Mouse (Mus musculus) stomach, embryonic 16.5 days (tissue): ENCODE measurements around the gene Cuedc1. TPM values are rescaled to one million over a fixed set of nuclear protein-coding genes. Genes with fewer than 3 reads are reported as not detected.

ENCODE experiments used
- ATAC-seq: fragments of 200-750 bp; cut with Nextera tagmentation; 2 replicates; pipeline ENCODE4 v1.8.0; 2017; ENCODE audit warnings: moderate number of reproducible peaks, moderate TSS enrichment; ENCODE audit not compliant: insufficient read depth, low FRiP score
- H3K27ac ChIP-seq: fragments of 300-500 bp; sonication (generic); 2 replicates; pipeline ENCODE4 v1.5.1; 2014; ENCODE audit warnings: low read length
- H3K27me3 ChIP-seq: fragments of 300-500 bp; sonication (generic); 2 replicates; pipeline ENCODE4 v1.6.1; 2014; ENCODE audit warnings: low read length, control low read depth, mixed read lengths; ENCODE audit not compliant: control insufficient read depth, insufficient read depth
- H3K36me3 ChIP-seq: fragments of 300-500 bp; sonication (generic); 2 replicates; pipeline ENCODE4 v1.6.1; 2014; ENCODE audit warnings: low read length; ENCODE audit not compliant: control insufficient read depth, insufficient read depth
- H3K4me1 ChIP-seq: fragments of 300-500 bp; sonication (generic); 2 replicates; pipeline ENCODE4 v1.6.1; 2014; ENCODE audit warnings: low read length, control low read depth, mixed read lengths; ENCODE audit not compliant: control insufficient read depth, insufficient read depth
- H3K4me2 ChIP-seq: fragments of 300-500 bp; sonication (generic); 2 replicates; pipeline ENCODE4 v1.6.1; 2014; ENCODE audit warnings: low read depth, low read length, mixed read lengths
- H3K4me3 ChIP-seq: fragments of 300-500 bp; sonication (generic); replicated peaks from 2 replicates; pipeline ENCODE4 v1.5.1; 2014; ENCODE audit warnings: mild to moderate bottlenecking, low read length
- H3K9ac ChIP-seq: fragments of 300-500 bp; sonication (generic); 2 replicates; pipeline ENCODE4 v1.6.1; 2014; ENCODE audit warnings: low read length
- H3K9me3 ChIP-seq: fragments of 300-500 bp; sonication (generic); replicated peaks from 2 replicates; pipeline ENCODE4 v1.6.1; 2016; ENCODE audit warnings: low read length, control low read depth; ENCODE audit not compliant: control insufficient read depth
- WGBS: fragments of 180-500 bp; shearing (Covaris S2); extraction: QIAGEN DNeasy Blood & Tissue Kit; methylation state at CpG from one replicate; pipeline ENCODE4 v1.1.7; 2014; 5-methylcytosine and 5-hydroxymethylcytosine counted together
- polyA plus RNA-seq: library from polyadenylated mRNA; unstranded; fragments of >200 nt; fragmentation: Nextera tagmentation; extraction: Ambion mirVana; gene quantifications from 2 replicates; pipeline ENCODE4 v1.2.1, GENCODE M21; 2015

Cuedc1 gene
- polyA plus RNA-seq: 11.3 and 11.5 TPM in 2 replicates

DNA sequence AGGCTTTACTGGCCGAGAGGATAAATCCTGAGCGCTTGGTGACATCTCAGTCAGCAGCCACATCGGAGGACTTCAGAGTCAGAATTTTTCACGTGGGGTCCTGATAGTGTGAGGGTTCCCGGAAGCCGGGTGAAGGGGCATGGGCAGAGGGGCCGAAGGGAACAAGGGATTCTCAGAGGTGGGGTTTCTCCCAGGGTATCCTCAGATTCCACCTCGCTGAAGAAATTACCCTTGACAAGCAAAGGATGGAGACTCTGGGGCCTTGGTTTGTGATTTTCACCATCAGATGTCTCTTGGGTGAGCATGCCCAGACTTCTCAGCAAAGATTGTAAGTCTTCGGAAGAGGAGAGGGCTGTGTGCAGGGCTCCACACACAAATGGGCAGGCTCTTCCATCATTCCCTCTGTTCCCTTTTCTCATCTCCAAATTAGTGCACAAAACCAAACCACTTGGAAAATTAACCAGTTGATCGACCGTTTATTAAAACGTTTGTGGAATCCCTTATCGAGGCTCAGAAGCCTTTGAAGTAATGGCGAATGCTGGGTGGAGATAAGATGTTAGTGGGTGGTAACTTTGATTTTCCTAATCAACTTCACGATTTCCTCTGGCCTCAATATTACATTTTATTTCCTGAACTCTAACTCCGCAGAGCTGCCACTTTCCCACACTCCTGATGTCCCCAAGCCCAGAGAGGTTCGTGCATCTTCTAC, at the start of gene Cuedc1:
TSS of gene Cuedc1 (plus strand) at position 38 of the 709 bp plus-strand sequence.
- Histone ChIP-seq H3K9me3 (no peaks in the 10 kb centered on the region), H3K36me3 (no peaks in the 10 kb centered on the region), H3K27me3 (no peaks in the 10 kb centered on the region), H3K4me2 (peak within 1 kb of the TSS; percentile 64), H3K4me3 (peak within 1 kb of the TSS; percentile 79), H3K9ac (peak within 1 kb of the TSS; percentile 99), H3K27ac (peak within 1 kb of the TSS; percentile 94), H3K4me1 (peaks cover 28% of the 10 kb centered on the region)
- 26% methylated on average over 17 of the region's 17 CpGs for WGBS
- no peak for ATAC-seq

DNA sequence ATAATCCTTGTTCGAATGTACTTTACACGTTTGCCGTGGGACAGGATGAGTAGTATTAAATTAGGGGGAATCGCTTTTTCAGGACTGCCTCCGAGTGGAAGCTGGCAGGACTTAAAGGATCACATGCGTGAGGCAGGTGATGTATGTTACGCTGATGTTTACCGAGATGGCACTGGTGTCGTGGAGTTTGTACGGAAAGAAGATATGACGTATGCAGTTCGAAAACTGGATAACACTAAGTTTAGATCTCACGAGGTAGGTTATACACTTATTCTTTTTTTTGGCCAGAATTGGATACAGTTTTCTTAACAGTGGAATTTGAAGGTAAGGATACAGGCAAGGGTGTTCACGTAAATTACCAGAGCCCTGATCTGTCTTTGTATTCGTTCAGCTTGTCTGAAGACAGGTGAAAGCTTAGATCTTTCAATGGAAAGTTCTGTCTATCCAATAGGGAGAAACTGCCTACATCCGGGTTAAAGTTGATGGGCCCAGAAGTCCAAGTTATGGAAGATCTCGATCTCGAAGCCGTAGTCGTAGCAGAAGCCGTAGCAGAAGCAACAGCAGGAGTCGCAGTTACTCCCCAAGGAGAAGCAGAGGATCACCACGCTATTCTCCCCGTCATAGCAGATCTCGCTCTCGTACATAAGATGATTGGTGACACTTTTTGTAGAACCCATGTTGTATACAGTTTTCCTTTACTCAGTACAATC, 48.7 kb upstream of the Cuedc1 start:
- H3K4me1 ChIP-seq: peaks cover 30% of the 10 kb centered on the region
- H3K9me3 ChIP-seq: no peaks in the 10 kb centered on the region
- peak overlapping the region; percentile 95 for H3K9ac ChIP-seq
- WGBS: 8% methylated on average over 26 of the region's 26 CpGs
- no peak for ATAC-seq
- H3K27ac ChIP-seq: no peak overlapping the region
- H3K4me2 ChIP-seq: peak overlapping the region; percentile 97
- H3K27me3 ChIP-seq: no peaks in the 10 kb centered on the region
- peaks cover 5% of the 10 kb centered on the region for H3K36me3 ChIP-seq
- peak overlapping the region; percentile 84 for H3K4me3 ChIP-seq

DNA sequence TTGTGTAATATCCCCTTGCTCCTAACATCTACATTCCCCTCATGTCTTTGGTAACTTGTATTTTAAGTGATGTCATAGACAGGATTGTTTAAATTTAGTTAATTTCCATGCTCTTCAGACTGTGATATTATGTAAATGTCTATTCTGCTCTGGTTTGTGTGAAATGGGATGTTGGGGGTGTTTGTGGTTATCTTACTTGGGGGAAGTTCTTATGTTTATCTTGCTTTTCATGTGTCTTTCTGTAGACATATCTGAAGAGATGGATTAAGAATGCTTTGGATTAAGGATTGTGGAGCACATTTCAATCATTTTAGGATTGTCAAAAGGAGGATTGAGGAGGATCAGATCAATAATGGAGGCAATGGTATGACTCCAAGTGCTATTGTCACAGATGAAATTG, 48.1 kb upstream of the Cuedc1 start:
- no peak for ATAC-seq
- 0 out of 2 replicates have a peak overlapping the region, but pooled peaks have one; percentile 31 for H3K9ac ChIP-seq
- H3K36me3 ChIP-seq: peaks cover 5% of the 10 kb centered on the region
- peak overlapping the region; percentile 84 for H3K4me3 ChIP-seq
- no peaks in the 10 kb centered on the region for H3K9me3 ChIP-seq
- H3K4me1 ChIP-seq: peaks cover 30% of the 10 kb centered on the region
- H3K27me3 ChIP-seq: no peaks in the 10 kb centered on the region
- peak overlapping the region; percentile 97 for H3K4me2 ChIP-seq
- H3K27ac ChIP-seq: no peak overlapping the region

DNA sequence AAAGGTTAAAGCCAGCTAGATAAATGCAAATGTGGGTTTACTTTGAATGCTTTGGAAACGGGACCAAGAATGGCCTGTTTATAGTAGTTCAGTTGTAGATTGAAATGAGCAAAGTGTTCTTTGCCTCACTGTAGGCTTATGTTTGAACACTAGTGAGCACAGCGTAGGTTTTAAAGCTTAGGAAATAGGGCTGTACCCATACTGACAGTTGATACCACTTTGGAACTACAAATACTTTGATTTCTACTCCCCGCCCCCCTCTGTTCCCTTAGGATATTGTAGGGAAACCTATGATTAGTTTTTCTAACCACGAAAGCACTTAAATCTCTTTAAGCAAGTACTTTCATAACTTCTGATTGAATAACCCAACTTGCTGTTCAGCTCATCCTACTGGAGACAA, 45.2 kb upstream of the Cuedc1 start:
- no peak overlapping the region for H3K9ac ChIP-seq
- H3K4me3 ChIP-seq: no peak overlapping the region
- H3K9me3 ChIP-seq: no peaks in the 10 kb centered on the region
- H3K27ac ChIP-seq: no peak overlapping the region
- 78% methylated on average over 4 of the region's 4 CpGs for WGBS
- ATAC-seq: no peak
- H3K4me1 ChIP-seq: peaks cover 21% of the 10 kb centered on the region
- peaks cover 5% of the 10 kb centered on the region for H3K36me3 ChIP-seq
- no peak overlapping the region for H3K4me2 ChIP-seq
- no peaks in the 10 kb centered on the region for H3K27me3 ChIP-seq

DNA sequence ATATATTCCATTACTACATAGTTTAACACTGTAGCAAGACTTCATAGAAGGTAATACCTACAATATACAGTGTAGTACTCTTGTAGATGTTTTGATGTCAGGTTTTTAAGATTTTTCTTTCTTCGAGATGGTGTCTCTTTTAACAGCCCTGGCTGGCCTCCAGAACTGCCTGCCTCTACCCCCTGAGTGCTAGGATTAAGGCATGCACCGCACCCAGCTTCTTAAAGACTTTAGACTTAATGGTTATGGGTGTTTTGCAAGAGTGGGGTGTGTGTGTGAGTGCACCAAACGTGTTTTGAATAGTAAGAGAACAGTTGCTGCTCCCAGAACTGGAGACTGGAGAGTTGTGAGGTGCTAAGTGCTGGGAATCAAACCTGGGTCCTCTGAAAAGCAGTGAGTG, 44.0 kb upstream of the Cuedc1 start:
- 52% methylated on average over 3 of the region's 3 CpGs for WGBS
- no peaks in the 10 kb centered on the region for H3K27me3 ChIP-seq
- H3K9ac ChIP-seq: no peak overlapping the region

DNA sequence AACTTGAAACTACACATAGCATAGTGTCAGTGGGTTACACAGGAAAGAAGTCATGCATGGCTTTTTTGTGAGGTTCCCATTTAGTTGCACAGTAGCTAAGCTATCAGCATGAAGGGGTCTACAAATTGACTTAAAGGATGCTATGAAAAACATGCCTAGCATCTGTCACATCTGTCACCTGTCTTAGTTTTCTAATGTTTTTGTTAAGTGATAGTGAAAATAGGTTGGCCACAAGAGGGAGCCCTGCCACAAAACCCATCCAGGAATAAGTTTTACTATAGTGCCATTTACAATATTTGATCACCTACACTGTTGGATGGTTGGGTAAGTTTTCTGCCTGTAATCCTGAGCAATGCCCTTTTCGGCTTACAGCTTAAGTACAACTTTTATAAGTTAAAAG, 43.3 kb upstream of the Cuedc1 start:
- 69% methylated on average over 1 of the region's 1 CpGs for WGBS
- H3K9ac ChIP-seq: no peak overlapping the region
- peaks cover 5% of the 10 kb centered on the region for H3K36me3 ChIP-seq
- H3K4me2 ChIP-seq: no peak overlapping the region
- ATAC-seq: no peak
- H3K4me1 ChIP-seq: peaks cover 14% of the 10 kb centered on the region
- no peak overlapping the region for H3K27ac ChIP-seq
- no peaks in the 10 kb centered on the region for H3K27me3 ChIP-seq
- no peak overlapping the region for H3K4me3 ChIP-seq
- no peaks in the 10 kb centered on the region for H3K9me3 ChIP-seq

More for the DNA sequence above, 44.0 kb upstream of the Cuedc1 start:
- ATAC-seq: no peak
- Histone ChIP-seq H3K36me3 (peaks cover 5% of the 10 kb centered on the region), H3K4me3 (no peak overlapping the region), H3K27ac (no peak overlapping the region), H3K9me3 (no peaks in the 10 kb centered on the region), H3K4me2 (no peak overlapping the region), H3K4me1 (peaks cover 20% of the 10 kb centered on the region)

DNA sequence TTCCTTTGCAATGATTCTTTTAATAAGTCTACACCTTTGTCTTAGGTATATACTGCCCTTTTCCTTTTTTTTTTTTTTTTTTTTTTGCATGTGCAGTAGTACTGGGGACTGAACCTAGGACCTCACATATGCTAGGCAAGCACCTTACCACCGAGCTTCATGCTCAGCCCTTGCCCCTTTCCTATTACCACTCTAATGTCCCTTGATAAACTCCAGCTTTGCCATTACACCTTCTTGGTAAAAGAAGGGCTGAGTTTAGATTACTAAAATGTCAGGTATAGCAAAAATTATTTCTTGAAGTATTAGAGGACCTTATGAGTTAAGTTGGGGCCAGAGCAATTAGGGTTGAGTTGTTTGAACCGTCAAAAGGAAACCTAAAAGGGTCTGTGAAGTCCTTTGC, 42.1 kb upstream of the Cuedc1 start:
- Histone ChIP-seq H3K4me2 (no peak overlapping the region), H3K4me3 (no peak overlapping the region), H3K36me3 (peaks cover 4% of the 10 kb centered on the region), H3K27me3 (no peaks in the 10 kb centered on the region), H3K9ac (no peak overlapping the region), H3K4me1 (peaks cover 7% of the 10 kb centered on the region), H3K9me3 (no peaks in the 10 kb centered on the region), H3K27ac (no peak overlapping the region)
- ATAC-seq: no peak
- 84% methylated on average over 2 of the region's 2 CpGs for WGBS

DNA sequence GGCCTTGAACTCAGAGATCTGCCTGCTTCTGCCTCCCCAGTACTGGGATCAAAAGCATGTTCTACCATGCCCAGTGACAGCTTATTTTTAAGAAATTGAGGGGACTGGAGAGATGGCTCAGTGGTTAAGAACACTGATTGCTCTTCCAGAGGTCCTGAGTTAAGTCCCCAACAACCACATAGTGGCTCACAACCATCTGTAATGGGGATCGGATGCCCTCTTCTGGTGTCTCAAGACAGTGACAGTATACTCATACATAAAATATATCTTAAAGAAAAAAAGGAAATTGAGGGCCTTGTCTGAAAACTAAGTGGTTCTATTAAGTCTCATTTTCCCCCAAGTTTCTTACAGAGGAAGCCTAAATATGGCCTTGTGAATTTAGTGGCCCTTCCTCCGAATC, 40.1 kb upstream of the Cuedc1 start:
- Histone ChIP-seq H3K9ac (no peak overlapping the region), H3K4me3 (no peak overlapping the region), H3K27ac (no peak overlapping the region), H3K27me3 (no peaks in the 10 kb centered on the region), H3K4me1 (no peaks in the 10 kb centered on the region), H3K9me3 (no peaks in the 10 kb centered on the region), H3K36me3 (no peaks in the 10 kb centered on the region; the same call in 1 of the 2 replicates), H3K4me2 (no peak overlapping the region)
- ATAC-seq: no peak
- 78% methylated on average over 2 of the region's 2 CpGs for WGBS

DNA sequence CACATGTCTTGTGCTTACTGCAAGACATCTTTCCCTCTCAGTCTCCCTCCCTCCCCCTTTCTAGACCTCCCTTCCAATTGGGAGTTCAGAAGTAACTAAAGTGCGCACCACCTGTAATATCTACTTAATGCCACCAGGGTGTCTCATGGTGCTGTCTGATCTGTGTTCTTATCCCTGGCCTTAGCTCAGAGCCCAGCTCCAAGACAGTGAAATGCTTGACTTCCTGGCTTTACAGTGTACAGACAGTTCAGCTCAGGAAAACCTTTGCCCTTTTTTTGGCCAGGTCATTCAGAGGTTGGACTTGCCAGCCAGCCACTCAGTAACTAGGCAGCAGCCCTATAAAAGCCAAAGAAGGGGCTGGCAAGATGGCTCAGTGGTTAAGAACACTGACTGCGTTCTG, 38.7 kb upstream of the Cuedc1 start:
- no peaks in the 10 kb centered on the region for H3K36me3 ChIP-seq
- peak; percentile 91; the same call in 1 of the 2 replicates for ATAC-seq
- H3K4me1 ChIP-seq: no peaks in the 10 kb centered on the region
- no peak overlapping the region for H3K4me3 ChIP-seq
- H3K27ac ChIP-seq: no peak overlapping the region
- H3K4me2 ChIP-seq: no peak overlapping the region
- no peak overlapping the region for H3K9ac ChIP-seq
- no peaks in the 10 kb centered on the region for H3K27me3 ChIP-seq
- no peaks in the 10 kb centered on the region for H3K9me3 ChIP-seq
- WGBS: 47% methylated on average over 2 of the region's 2 CpGs
